Mouse (Mus musculus): Measurements from ENCODE around the gene Tmem141.

Tmem141 gene

DNA sequence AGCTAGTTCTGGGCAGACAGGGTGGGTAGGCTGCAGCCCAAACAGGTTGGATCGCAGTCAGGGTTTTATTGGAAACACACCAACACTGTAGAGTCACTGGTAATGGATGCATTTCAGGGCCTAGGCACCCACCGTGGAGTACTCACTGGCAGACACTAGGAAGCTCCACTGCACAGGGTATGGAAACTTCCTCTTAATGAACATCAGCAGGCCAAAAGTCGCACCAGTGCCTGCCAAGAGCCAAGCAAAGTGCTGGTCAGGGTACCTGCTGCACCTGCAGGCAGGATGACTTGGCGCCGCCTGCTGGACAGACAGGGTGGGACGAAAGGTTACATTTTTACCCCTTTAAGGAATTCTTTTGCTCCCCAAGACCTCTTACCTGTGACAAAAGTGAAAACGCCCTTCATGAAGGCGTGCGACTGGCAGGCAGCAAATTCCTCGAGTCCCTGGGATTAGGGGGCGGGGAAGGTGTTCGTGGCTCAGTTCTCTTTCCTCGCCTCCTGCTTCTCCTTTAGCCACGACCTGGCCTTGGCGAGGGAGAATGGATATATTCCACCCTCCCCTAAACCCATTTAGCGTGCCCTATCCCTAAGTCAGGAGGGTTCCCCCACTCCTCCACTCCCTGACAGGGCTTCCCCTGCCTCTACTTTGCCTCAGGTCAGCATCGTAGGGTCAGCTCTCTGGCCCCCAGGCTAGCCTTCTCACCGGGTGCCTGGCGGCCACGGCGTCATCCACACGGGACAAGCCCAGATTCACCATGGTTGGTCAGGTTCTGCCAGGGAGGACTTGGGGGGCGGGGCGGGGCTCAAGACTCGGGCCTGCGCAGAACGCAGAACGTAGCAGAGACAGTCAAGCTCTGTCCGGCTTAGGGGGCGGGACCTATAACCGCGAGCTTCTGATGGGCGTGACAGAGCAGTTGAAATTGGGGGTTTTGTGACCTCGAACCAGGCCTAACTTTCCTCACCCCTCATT, at the start of gene Tmem141:
Tmem141 (minus strand) TSS at position 777 of the 972 bp plus-strand sequence.
- in situ Hi-C loops (cut with MboI; ENCODE audit: low pct_unique_long_range_greater_than_20kb in 1 of 2, low sequenced_read_pairs in 2 of 2, unreplicated experiment in 1 of 2), result no loop called here

DNA sequence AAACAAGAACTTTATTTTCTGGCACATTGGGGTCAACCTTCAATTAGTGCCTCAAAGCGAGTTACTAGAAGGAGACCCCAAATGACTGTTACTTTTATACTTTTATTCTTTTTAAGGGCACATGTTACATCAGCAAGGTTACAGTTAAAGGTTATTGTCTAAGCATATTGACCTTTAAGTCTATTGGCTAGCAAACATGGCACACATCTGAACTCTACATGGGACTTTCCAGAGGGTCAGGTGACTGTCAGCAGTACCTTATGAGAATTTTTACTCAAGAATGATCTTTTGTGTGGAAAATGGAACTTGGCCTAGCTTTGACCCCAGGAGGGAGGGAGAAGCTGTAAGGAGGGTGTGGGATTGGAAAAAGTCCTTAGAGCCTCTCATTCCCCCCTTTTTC, 44.7 kb upstream of the Tmem141 start:
- in situ Hi-C loops (cut with MboI; ENCODE audit: low pct_unique_long_range_greater_than_20kb in 1 of 2, low sequenced_read_pairs in 2 of 2, unreplicated experiment in 1 of 2), result no loop called here

DNA sequence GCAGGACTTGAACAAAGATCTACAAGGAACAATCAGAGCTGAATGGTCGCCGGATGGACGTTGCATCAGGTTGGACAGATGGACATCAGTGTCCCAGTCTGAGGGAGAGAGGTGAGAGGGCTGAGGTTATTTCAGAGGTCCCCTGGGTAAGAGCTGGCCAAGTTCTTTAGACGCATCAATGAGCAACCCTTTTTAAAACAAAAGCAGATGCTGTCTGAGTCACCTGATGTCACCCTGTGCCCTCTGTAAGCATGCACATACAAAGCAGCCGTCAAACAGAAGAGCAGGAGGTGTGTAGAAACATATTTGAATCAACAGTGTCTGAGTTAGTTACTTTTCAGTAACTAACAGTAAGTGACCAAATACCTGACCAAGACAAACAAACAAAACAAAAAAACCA, 42.3 kb upstream of the Tmem141 start:
- in situ Hi-C loops (cut with MboI; ENCODE audit: low pct_unique_long_range_greater_than_20kb in 1 of 2, low sequenced_read_pairs in 2 of 2, unreplicated experiment in 1 of 2), result no loop called here

DNA sequence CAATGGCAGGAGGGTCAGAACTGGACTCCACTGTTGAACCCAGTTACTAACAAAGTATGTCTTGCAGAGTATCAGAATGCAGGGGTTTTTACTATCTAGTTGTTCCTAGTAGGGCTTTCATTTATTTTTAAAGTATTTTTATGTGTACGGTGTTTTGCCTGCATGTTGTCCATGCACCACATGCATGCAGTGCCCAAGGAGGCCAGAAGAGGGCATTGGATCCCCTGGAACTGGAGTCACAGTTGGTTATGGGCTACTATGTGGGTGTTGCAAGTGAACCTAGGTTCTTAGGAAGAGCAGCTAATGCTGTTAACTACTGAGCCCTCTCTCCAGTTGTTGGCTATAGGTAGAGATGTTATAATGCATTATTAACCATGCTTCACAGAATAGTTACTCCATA, 41.7 kb upstream of the Tmem141 start:
- in situ Hi-C loops (cut with MboI; ENCODE audit: low pct_unique_long_range_greater_than_20kb in 1 of 2, low sequenced_read_pairs in 2 of 2, unreplicated experiment in 1 of 2), result no loop called here

DNA sequence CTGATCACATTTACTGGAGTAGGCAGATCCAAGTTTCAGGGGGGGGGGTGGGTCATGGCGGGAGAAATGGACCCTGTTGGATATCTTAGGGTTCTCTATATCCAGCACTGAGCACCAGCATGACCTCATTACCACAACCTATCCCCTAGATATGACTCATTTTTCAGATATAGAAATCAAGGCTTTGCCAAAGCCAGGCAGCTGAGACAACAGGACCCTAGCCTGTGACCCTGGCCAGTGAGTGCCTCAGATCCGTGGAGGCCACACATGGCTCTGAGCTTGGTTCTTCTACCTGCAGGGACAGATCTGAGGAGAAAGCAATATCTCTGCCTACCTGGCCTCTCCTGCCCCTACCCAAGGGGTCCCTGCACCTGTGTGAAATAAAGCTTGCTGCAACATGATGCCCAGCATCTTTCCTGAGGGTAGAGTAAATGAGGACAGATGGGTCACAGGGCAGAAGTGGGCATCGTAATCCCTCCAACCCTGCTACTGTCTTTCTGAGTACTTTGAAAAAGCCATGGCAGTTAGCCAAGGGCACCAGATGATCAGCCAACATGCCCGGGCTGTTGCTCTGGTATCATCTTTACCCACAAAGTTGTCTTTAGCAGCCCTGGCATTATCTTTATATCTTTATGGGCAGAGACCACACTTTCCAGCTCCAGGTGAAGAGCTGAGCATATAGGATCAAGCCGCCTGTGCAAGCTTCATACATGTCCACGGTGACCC, 39.6 kb upstream of the Tmem141 start:
- in situ Hi-C loops (cut with MboI; ENCODE audit: low pct_unique_long_range_greater_than_20kb in 1 of 2, low sequenced_read_pairs in 2 of 2, unreplicated experiment in 1 of 2), result no loop called here

DNA sequence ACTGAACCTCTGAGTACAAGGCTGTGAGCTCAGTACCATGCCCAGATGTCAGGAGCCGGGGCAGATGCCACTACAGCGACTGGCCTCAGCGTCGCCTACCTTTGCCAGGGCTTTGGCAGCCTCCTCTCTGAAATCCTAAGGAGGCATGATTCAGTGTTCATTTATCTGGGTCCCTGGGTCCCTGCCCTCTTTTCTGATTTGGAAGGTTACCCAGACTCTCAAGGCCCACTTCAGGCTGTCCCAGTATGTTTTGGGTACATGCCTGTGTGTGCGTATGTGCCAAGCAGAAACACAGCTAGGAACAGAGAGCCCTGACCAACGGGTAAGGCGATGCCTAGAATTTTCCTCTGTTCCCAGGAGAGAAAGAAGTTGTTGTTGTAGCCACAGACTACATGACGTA, 38.5 kb upstream of the Tmem141 start:
- in situ Hi-C loops (cut with MboI; ENCODE audit: low pct_unique_long_range_greater_than_20kb in 1 of 2, low sequenced_read_pairs in 2 of 2, unreplicated experiment in 1 of 2), result no loop called here

DNA sequence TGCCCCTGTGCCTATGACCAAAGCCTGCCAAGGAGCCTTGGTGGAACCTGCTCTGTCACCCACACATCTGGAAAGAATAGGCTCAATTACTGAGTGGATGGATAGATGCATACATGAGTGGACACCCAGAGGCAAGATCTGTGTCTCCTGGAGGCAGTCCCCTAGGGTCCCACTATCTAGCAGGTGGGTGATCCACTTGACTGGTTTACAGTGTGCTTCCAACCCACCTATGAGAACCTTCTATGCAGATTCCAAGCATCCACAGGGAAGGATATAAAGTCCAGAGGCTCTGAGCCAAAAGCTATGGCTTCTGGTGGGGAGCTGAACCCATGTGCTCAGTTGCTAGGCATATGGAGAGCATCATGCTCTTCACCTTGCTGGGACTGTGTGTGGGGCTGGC, 35.8 kb upstream of the Tmem141 start, which contains the start of gene Lcn5:
Lcn5 (plus strand) TSS at position 301 of the 400 bp plus-strand sequence.
- in situ Hi-C loops (cut with MboI; ENCODE audit: low pct_unique_long_range_greater_than_20kb in 1 of 2, low sequenced_read_pairs in 2 of 2, unreplicated experiment in 1 of 2), result no loop called here

DNA sequence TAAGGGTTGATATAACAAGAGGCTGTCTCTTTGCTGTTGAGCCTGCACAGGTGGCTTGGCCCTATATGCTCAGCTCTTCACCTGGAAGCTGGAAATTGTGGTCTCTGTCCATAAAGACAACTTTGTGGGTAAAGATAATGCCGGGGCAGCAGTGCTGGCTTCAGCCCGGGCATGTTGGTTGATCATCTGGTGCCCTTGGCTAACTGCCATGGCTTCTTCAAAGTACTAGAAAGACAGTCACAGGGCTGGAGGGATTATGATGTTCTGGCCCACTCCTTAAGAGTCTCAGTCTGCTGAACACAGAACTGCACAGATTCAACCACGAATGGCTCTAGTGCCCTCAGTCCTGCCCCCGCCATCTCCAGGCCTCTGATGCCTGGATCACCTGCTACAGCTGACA, 35.4 kb upstream of the Tmem141 start:
- in situ Hi-C loops (cut with MboI; ENCODE audit: low pct_unique_long_range_greater_than_20kb in 1 of 2, low sequenced_read_pairs in 2 of 2, unreplicated experiment in 1 of 2), result no loop called here

DNA sequence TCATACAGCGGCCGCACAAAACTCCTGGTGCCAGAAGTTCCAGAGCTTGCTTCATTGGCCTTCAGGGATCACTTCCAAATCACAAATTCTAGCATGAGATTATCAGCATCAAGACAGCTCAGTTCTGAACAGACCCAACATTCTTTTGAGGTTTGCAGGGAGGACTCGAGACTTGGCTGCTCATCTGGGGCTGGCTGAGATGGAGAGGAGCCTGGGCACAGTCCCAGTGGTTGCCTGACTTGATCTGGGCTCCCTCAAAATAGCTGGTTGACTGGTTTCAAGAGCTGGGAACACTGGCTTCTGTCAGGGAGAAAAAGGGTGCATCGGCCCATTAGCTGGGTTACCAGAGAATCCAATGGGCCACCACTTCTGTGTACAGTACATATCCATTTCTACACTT, 34.9 kb upstream of the Tmem141 start:
- in situ Hi-C loops (cut with MboI; ENCODE audit: low pct_unique_long_range_greater_than_20kb in 1 of 2, low sequenced_read_pairs in 2 of 2, unreplicated experiment in 1 of 2), result no loop called here

DNA sequence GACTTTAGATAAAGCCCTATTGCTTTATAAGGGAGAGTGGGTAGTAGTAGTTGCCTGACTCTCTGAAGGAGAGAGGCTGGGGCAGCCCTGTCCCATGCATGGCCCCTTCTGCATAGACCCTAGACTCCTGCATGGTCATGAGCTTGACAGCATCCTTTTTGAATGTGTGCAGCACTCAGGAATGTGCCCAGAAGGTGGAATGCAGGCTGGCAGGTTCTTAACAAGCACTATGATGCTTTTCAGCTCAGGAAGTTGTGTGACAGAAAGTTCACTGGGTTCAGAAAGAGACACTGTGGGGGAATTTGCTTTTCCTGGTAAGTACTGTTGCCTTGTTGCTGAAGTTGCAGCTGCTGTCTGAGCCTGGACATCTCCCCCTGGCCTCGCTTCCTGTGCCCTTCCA, 32.7 kb upstream of the Tmem141 start:
- in situ Hi-C loops (cut with MboI; ENCODE audit: low pct_unique_long_range_greater_than_20kb in 1 of 2, low sequenced_read_pairs in 2 of 2, unreplicated experiment in 1 of 2), result no loop called here

DNA sequence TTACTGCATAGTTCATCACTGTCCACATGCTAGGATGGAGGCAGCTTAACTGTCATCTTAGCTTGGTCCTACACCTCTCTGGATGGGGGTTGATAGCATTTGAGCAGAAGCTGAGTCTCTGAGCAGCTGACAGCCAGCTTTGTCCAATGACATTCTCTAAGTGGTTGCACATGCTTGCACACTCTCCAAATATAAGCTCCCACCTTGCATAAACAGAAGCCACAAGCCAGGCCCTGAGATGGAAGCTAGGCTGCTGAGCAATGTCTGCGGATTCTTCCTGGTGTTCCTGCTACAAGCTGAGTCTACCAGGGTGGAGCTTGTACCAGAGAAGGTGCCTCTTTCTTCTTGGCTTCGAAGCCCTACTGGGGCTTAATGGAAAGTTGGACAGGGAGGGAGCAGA, 31.1 kb upstream of the Tmem141 start, which contains the start of gene Lcn8:
Lcn8 (plus strand) TSS at position 219 of the 400 bp plus-strand sequence.
- in situ Hi-C loops (cut with MboI; ENCODE audit: low pct_unique_long_range_greater_than_20kb in 1 of 2, low sequenced_read_pairs in 2 of 2, unreplicated experiment in 1 of 2), result no loop called here

DNA sequence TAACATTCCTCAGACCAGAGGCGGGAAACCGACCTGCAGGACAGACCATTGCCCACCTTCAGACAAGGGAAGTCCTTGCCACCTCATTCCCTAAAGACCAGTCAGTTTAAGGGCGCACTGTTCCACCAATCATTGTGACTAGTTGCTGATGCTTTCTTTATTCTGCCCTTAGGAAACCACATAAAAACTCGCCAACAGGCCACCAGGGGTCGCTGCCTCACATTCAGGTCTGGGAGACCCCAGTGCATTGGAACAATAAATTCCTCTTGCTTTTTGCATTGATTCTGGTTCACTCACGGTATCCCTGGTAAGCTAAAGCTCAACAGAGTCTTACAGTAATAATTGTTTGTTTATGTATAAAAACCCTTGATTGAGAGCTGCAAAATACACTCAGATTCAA, 18.1 kb upstream of the Tmem141 start:
- in situ Hi-C loops (cut with MboI; ENCODE audit: low pct_unique_long_range_greater_than_20kb in 1 of 2, low sequenced_read_pairs in 2 of 2, unreplicated experiment in 1 of 2), result no loop called here

DNA sequence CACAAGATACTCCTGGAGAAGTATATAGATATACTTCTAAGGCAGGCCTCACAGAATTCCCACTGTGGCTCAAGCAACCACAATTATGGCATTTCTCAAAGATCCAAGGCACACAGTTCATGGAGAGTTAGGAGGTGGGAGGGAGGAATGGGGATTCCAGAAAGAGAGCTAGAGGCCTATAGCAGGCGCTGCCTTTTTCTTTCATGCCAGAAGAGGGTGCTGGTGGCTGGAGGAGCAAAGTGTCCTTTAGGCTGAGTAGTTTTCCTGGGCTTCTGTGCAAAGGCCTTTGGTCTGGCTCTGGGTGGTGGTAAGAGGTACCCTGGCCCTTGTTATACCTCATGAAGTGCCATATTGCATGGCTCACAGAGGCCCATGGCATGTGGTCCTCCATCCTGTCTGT, 12.2 kb upstream of the Tmem141 start:
- in situ Hi-C loops (cut with MboI; ENCODE audit: low pct_unique_long_range_greater_than_20kb in 1 of 2, low sequenced_read_pairs in 2 of 2, unreplicated experiment in 1 of 2), result no loop called here

DNA sequence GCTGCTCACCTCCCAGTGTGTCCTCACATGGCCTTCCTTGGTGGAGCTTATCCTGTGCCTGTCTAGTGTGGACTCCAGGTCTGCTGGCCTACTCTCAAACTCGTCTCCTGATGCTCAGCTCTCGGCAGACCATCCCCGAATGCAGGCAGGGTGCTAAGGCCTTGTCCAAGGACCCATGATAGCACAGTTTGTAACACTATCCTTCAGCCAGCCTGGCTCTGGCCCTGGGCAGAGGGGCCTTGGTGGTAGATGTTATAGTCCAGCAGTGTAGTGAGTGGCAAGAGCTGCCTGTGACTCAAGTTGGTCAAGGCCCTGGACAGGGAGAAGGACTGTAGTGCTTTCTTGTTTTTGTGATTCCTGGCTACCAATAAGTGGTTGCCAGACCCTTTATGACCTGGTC, 11.8 kb upstream of the Tmem141 start:
- in situ Hi-C loops (cut with MboI; ENCODE audit: low pct_unique_long_range_greater_than_20kb in 1 of 2, low sequenced_read_pairs in 2 of 2, unreplicated experiment in 1 of 2), result no loop called here

DNA sequence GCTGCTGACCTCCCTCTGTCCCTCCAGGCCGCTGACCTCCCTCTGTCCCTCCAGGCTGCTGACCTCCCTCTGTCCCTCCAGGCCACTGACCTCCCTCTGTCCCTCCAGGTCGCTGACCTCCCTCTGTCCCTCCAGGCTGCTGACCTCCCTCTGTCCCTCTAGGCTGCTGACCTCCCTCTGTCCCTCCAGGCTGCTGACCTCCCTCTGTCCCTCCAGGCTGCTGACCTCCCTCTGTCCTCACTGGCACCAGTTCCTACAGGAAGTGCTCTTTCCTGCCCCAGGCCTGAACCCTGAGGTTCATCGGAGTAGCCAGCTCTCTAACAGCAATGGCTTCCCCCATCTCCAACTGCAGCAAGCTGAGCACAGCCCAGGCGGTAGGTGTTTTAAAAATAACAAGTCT, 6.9 kb upstream of the Tmem141 start:
- in situ Hi-C loops (cut with MboI; ENCODE audit: low pct_unique_long_range_greater_than_20kb in 1 of 2, low sequenced_read_pairs in 2 of 2, unreplicated experiment in 1 of 2), result no loop called here

DNA sequence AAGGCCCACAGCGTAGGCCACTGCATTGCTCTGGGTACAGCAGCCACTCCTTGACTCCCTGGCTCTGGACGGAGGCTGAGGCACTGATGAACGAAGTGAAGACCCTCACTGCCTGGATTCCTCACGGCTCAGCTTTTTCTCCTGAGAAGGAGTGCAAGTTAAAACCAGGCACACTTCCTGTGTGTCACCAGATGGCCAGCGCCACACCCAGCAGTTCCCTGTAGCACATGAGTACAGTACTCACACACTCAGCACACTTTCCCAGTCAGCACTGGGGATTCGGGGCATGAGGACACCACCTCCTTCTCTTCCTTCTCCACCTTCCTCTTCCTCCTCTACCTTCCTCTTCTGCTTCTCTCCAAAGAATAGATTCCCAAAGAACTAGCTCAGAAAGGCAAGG, 6.0 kb upstream of the Tmem141 start, which contains the start of gene Fcna:
Fcna (minus strand) TSS at position 220 of the 400 bp plus-strand sequence.
- in situ Hi-C loops (cut with MboI; ENCODE audit: low pct_unique_long_range_greater_than_20kb in 1 of 2, low sequenced_read_pairs in 2 of 2, unreplicated experiment in 1 of 2), result no loop called here

DNA sequence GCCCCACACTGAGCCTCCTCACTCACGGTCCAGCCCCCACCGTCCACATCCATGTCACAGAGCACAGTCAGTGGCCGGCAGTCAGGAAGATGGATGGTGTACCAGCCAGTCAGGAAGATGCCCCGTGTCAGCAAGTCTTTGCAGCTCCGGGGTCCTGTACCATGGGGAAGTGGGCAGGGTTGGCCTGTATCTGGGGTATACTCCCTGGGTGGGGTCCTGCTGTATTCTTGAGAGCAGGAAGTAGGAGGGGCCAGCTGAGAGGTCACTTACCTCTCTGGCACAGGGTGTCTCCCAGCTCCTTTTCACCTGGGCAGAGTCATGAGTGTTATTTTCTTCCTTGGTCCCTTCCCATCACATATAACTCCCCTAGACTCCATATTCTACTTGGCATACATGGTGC, 4.2 kb upstream of the Tmem141 start:
- in situ Hi-C loops (cut with MboI; ENCODE audit: low pct_unique_long_range_greater_than_20kb in 1 of 2, low sequenced_read_pairs in 2 of 2, unreplicated experiment in 1 of 2), result no loop called here

DNA sequence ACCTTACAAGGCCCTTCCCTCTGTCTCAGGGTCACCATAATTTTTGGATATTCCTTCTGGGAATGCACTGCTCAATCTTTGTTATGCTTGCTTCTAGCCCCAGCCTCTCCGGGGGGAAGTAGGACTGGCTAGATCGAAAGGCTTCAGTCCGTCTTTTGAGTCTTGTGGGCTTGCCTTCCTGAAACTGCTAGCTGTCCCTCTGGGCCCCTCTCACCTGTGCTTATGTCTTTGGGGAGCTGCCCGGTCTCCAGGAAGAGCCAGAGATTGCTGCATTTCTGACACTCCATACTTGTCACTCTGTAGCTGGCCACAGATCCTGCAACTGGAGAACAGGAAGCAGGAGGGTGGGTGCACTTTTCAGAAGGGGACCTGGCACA, 965 bp downstream of the Tmem141 start:
- in situ Hi-C loops (cut with MboI; ENCODE audit: low pct_unique_long_range_greater_than_20kb in 1 of 2, low sequenced_read_pairs in 2 of 2, unreplicated experiment in 1 of 2), result no loop called here

DNA sequence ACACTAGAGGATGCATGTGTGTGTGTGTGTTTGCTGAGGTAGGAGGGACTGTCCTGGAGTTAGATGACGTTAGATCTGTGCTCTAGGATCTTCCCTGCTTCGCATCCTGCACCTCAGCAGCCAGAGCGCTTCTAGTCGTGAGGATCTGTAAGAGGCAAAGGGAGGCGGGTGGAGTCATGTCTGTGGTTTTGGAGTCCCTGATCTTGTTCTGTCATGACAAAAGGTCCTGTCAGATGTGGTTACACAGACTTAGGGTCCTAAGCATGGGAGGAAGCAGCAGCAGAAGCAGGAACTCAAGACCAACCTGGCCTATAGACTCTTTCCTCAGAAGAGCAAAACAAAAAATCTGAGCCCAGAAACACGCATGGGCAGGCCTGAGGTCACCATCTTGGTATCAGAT, 1.4 kb downstream of the Tmem141 start:
- in situ Hi-C loops (cut with MboI; ENCODE audit: low pct_unique_long_range_greater_than_20kb in 1 of 2, low sequenced_read_pairs in 2 of 2, unreplicated experiment in 1 of 2), result no loop called here

DNA sequence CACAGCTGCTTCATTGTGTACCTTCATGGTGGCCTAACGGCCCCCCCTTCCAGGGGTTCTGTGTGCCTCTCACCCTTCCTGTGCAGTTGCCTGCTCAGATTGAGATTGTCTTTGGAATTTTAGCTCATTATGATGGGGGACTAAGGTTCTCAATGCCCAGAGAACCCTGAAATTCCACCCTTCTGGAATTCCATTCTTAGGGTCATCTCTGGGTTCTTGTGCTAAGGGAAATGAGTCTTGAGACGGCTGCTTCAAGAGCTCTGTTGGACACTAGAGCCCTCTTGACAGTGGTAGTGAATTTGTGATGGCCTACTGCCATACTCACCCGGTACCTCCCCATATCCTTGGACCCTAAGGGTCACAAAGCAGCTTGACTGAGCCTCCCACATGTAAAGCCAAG, 4.2 kb downstream of the Tmem141 start, which contains the start of gene Ccdc183:
Ccdc183 (minus strand) TSS at position 101 of the 400 bp plus-strand sequence.
- in situ Hi-C loops (cut with MboI; ENCODE audit: low pct_unique_long_range_greater_than_20kb in 1 of 2, low sequenced_read_pairs in 2 of 2, unreplicated experiment in 1 of 2), result no loop called here

All from mouse embryonic stem cell (cell line).